Mouse (Mus musculus): ENCODE data around the gene Hist2h2be. TPM values are rescaled to one million over a fixed set of nuclear protein-coding genes. Genes with fewer than 3 reads are reported as not detected.

Hist2h2be gene
- polyA plus RNA-seq, 1 experiment from 2014 or later, result 9.7 TPM

DNA sequence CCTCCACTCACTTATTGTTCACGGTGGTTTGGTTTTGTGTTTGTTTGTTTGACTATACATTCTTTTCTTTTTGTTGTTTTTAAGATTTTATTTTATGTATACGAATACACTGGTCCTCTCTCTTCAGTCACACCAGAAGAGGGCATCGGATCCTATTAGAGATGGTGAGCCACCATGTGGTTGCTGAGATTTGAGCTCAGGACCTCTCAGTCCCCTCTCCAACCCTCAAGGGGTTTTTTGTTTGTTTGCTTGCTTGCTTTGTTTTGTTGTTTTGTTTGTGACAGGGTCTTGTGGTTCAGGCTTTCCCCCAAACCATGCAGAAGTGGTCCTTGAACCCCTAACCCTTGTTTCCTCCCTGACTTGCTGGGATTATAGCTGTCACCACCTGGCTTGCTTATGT lies 40.7 kb downstream of the Hist2h2be start:
- 51% methylated on average over 3 of the region's 3 CpGs for WGBS

DNA sequence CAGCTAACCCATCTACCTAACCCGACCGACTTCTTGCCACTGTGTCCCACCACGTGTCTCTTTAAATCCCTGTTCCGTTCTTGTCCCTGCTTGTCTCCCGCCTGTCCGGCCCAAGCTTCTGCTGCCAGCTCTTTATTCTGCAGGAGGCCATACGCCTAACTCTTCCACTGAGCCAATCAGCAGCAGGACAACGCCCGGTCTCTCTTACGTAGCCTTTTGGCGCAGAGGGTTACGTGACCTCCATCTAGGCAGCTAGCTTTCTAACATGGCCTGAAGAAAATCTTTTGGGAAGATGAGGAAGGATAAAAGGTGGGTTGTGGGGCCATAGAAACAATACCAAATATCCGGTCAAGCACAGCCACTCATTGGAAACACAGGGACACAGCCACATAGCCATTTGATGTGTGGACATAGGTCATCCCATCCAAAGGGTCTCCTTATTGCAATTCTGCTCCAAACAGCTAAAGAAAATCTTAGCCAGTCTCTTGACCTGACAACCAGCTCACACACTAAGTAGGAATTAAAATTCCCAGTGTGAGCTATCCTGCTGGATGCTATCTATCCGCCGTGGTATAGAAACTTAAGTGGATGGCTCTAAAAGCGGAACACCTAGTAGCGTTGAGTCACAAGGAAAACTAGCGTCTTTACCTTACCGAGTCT lies 41.4 kb downstream of the Hist2h2be start:
- no peaks in the 10 kb centered on the region for H3K36me3 ChIP-seq (ENCODE audit: control insufficient read depth, insufficient read depth, low read length)
- peak; percentile 88 for ATAC-seq (ENCODE audit: insufficient number of reproducible peaks, insufficient read depth, low FRiP score, low read depth)
- H3K4me3 ChIP-seq (ENCODE audit: low read depth, low read length), result peak overlapping the region; percentile 58
- H3K27me3 ChIP-seq (ENCODE audit: control insufficient read depth, insufficient read depth, low read length), result no peaks in the 10 kb centered on the region
- peak overlapping the region; percentile 79 for H3K9ac ChIP-seq (replicated peaks; ENCODE audit: low read depth, low read length)
- H3K4me2 ChIP-seq (replicated peaks; ENCODE audit: low read depth, low read length), result peak overlapping the region; percentile 79
- peak overlapping the region; percentile 98 for H3K27ac ChIP-seq (ENCODE audit: low read length)
- peaks cover 13% of the 10 kb centered on the region for H3K4me1 ChIP-seq (ENCODE audit: control insufficient read depth, insufficient read depth, low read length)
- under 1% methylated on average over 19 of the region's 19 CpGs for WGBS
- H3K9me3 ChIP-seq (ENCODE audit: control insufficient read depth, low read depth, low read length), result no peaks in the 10 kb centered on the region

More for the DNA sequence above, 40.7 kb downstream of the Hist2h2be start:
- Histone ChIP-seq H3K4me3 (ENCODE audit: low read depth, low read length) (peak overlapping the region; percentile 58), H3K4me2 (replicated peaks; ENCODE audit: low read depth, low read length) (peak overlapping the region; percentile 79), H3K9ac (replicated peaks; ENCODE audit: low read depth, low read length) (peak overlapping the region; percentile 79; the same call in 1 of the 2 replicates), H3K4me1 (ENCODE audit: control insufficient read depth, insufficient read depth, low read length) (peaks cover 13% of the 10 kb centered on the region), H3K27me3 (ENCODE audit: control insufficient read depth, insufficient read depth, low read length) (no peaks in the 10 kb centered on the region), H3K36me3 (ENCODE audit: control insufficient read depth, insufficient read depth, low read length) (no peaks in the 10 kb centered on the region), H3K27ac (ENCODE audit: low read length) (peak overlapping the region; percentile 98), H3K9me3 (ENCODE audit: control insufficient read depth, low read depth, low read length) (no peaks in the 10 kb centered on the region)
- no peak for ATAC-seq (ENCODE audit: insufficient number of reproducible peaks, insufficient read depth, low FRiP score, low read depth)

DNA sequence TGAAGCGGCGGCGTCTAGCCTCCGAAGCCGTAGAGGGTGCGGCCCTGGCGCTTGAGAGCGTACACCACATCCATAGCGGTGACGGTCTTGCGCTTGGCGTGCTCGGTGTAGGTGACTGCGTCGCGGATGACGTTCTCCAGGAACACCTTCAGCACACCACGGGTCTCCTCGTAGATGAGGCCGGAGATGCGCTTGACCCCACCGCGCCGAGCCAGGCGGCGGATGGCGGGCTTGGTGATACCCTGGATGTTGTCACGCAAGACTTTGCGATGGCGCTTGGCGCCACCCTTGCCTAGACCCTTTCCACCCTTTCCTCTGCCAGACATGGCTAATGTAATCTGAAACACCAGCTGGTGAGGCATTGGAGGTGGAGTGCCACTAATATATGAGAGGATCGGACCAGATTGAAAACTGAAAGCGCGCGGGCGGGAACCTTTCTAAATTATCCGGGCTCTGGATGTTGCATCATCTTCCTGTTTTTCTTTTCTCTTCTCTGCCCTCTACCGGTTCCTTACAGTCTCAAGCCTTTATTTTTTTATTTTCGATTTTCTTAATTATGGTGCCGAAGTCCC lies 42.1 kb downstream of the Hist2h2be start, which contains the start of gene Hist2h4:
Gene Hist2h4 (minus strand): TSS at position 333 of the 572 bp plus-strand sequence.
- H3K4me2 ChIP-seq (replicated peaks; ENCODE audit: low read depth, low read length), result peak within 1 kb of the TSS; percentile 79
- peaks cover 16% of the 10 kb centered on the region for H3K4me1 ChIP-seq (ENCODE audit: control insufficient read depth, insufficient read depth, low read length)
- H3K9me3 ChIP-seq (ENCODE audit: control insufficient read depth, low read depth, low read length), result no peaks in the 10 kb centered on the region
- H3K36me3 ChIP-seq (ENCODE audit: control insufficient read depth, insufficient read depth, low read length), result no peaks in the 10 kb centered on the region
- peak within 1 kb of the TSS; percentile 58 for H3K4me3 ChIP-seq (ENCODE audit: low read depth, low read length)
- H3K27ac ChIP-seq (ENCODE audit: low read length), result peak within 1 kb of the TSS; percentile 98
- H3K9ac ChIP-seq (replicated peaks; ENCODE audit: low read depth, low read length), result peak within 1 kb of the TSS; percentile 79
- under 1% methylated on average over 40 of the region's 40 CpGs for WGBS
- no peaks in the 10 kb centered on the region for H3K27me3 ChIP-seq (ENCODE audit: control insufficient read depth, insufficient read depth, low read length)
- ATAC-seq (ENCODE audit: insufficient number of reproducible peaks, insufficient read depth, low FRiP score, low read depth), result peak; percentile 87

DNA sequence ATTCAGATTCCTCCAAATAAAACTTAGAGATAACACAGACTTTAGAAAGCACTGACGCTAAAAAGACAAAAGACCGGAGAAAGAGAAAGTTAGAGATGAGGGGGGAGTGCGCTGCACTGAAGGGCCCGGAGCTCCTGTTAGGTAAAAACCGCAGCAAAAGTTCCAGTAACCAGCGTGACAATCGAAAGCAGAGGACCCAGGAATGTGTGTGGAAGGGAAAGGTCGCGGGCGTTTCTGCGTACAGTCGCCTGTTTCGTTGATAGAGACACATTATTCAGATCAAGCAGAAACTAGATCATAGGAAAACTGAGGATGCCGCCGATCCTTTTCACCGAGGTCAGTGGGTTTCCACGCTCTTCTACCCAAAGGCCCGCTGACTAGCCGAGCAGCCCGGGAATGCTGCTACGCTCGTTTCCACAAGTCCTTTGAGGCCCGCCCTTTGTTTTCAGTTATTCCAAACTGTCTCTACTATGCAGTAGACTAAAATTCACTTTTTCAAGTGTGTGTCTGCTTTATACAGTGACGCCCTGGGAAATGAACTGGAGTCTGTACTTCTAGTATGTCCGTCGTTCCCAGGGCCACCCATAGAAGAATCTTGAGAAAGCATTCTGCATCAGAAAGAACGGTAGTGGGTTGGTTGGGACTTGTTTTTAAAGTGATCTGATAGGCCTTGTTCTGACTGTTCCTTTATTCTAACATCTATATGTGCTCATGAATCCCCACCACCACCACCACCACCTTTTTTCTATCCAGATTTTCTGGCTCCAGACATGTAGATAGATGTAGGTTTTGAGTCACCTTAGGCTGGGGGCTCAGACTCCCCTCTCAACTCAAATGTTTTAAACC lies 42.9 kb downstream of the Hist2h2be start:
- Histone ChIP-seq H3K4me3 (ENCODE audit: low read depth, low read length) (peak overlapping the region; percentile 58), H3K36me3 (ENCODE audit: control insufficient read depth, insufficient read depth, low read length) (no peaks in the 10 kb centered on the region), H3K9ac (replicated peaks; ENCODE audit: low read depth, low read length) (peak overlapping the region; percentile 79), H3K27me3 (ENCODE audit: control insufficient read depth, insufficient read depth, low read length) (no peaks in the 10 kb centered on the region), H3K27ac (ENCODE audit: low read length) (peak overlapping the region; percentile 98), H3K4me1 (ENCODE audit: control insufficient read depth, insufficient read depth, low read length) (peaks cover 16% of the 10 kb centered on the region), H3K9me3 (ENCODE audit: control insufficient read depth, low read depth, low read length) (no peaks in the 10 kb centered on the region), H3K4me2 (replicated peaks; ENCODE audit: low read depth, low read length) (peak overlapping the region; percentile 79)
- 6% methylated on average over 27 of the region's 27 CpGs for WGBS
- ATAC-seq (ENCODE audit: insufficient number of reproducible peaks, insufficient read depth, low FRiP score, low read depth), result no peak

DNA sequence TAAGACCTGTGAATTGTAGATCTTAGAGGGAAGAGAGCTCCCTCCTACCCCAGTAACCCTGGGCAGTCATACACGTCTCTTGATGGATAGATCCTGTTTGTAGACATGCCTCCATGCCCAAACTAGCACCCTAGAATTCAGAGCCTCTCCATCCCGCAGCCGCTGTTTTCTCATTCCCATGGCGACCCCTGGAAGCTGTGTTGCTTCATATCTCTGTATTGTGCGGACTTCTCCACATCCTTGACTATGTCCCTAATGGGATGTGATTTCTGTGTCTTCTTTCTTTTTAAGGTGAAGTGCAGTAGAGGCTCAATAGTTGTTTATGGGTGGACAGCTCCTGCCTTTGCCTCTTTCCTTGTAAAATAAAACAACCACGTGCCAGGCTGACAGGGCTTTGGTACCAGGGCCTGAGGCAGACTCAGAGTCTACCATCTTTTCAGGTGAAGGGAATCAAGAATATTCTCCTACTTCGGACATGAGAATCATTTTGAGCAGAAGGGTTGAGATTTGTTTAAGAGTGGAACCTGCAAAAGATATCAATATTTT lies 43.6 kb downstream of the Hist2h2be start:
- Histone ChIP-seq H3K4me3 (ENCODE audit: low read depth, low read length) (peak overlapping the region; percentile 58; the same call in 1 of the 2 replicates), H3K4me2 (replicated peaks; ENCODE audit: low read depth, low read length) (peak overlapping the region; percentile 79), H3K27ac (ENCODE audit: low read length) (peak overlapping the region; percentile 98), H3K27me3 (ENCODE audit: control insufficient read depth, insufficient read depth, low read length) (no peaks in the 10 kb centered on the region), H3K9ac (replicated peaks; ENCODE audit: low read depth, low read length) (peak overlapping the region; percentile 79; the same call in 1 of the 2 replicates), H3K9me3 (ENCODE audit: control insufficient read depth, low read depth, low read length) (no peaks in the 10 kb centered on the region), H3K36me3 (ENCODE audit: control insufficient read depth, insufficient read depth, low read length) (no peaks in the 10 kb centered on the region), H3K4me1 (ENCODE audit: control insufficient read depth, insufficient read depth, low read length) (peaks cover 16% of the 10 kb centered on the region)
- WGBS, result 71% methylated on average over 7 of the region's 7 CpGs
- no peak for ATAC-seq (ENCODE audit: insufficient number of reproducible peaks, insufficient read depth, low FRiP score, low read depth)

DNA sequence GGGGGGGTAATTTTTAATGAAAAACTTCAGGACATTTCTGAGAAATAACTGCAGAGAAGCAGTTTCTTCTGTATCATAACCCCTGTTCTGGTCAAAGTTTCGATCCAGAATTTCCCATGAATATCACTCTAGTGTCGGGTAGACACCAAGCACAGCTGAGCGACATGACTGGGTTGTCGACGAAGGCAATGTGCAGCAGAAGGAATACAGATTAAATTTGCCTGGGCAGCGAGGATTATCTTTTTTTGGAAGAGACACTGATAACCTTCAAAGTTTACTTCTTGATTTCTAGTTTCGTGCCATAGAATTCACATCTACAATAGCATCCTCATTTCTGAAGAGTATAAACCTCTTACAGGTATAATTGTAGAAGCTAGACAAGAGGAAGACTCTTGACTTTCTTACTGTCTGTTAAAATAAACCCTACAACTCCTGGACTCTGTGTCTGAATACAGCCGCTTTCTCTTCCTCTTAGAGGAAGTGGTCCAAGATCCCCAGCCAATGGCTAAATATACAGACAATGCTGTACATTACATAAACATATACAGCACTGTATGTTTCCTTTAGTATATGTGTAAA lies 45.3 kb downstream of the Hist2h2be start:
- H3K9me3 ChIP-seq (ENCODE audit: control insufficient read depth, low read depth, low read length), result no peaks in the 10 kb centered on the region
- no peak for ATAC-seq (ENCODE audit: insufficient number of reproducible peaks, insufficient read depth, low FRiP score, low read depth)
- peaks cover 16% of the 10 kb centered on the region for H3K4me1 ChIP-seq (ENCODE audit: control insufficient read depth, insufficient read depth, low read length)
- H3K27ac ChIP-seq (ENCODE audit: low read length), result no peak overlapping the region
- H3K27me3 ChIP-seq (ENCODE audit: control insufficient read depth, insufficient read depth, low read length), result no peaks in the 10 kb centered on the region
- H3K4me2 ChIP-seq (replicated peaks; ENCODE audit: low read depth, low read length), result no peak overlapping the region
- 86% methylated on average over 8 of the region's 8 CpGs for WGBS
- H3K9ac ChIP-seq (replicated peaks; ENCODE audit: low read depth, low read length), result no peak overlapping the region
- H3K36me3 ChIP-seq (ENCODE audit: control insufficient read depth, insufficient read depth, low read length), result no peaks in the 10 kb centered on the region
- no peak overlapping the region for H3K4me3 ChIP-seq (ENCODE audit: low read depth, low read length)

DNA sequence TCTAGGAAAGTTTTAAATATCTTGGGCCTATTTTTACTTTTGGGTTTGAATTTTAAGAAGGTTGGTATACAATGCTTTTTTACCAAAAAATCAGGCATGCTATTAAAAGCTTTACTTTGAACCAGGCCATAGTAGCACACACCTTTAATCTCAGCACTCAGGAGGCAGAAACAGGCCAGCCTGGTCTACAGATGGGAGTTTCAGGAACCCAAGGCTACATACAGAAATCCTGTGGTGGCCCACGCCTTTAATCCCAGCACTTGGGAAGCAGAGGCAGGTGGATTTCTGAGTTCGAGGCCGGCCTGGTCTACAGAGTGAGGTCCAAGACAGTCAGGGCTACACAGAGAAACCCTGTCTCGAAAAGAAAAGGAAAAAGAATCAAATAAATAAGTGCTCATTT lies 46.6 kb downstream of the Hist2h2be start:
- 68% methylated on average over 4 of the region's 4 CpGs for WGBS
- Histone ChIP-seq H3K27me3 (ENCODE audit: control insufficient read depth, insufficient read depth, low read length) (no peaks in the 10 kb centered on the region), H3K4me1 (ENCODE audit: control insufficient read depth, insufficient read depth, low read length) (peaks cover 11% of the 10 kb centered on the region), H3K9me3 (ENCODE audit: control insufficient read depth, low read depth, low read length) (no peaks in the 10 kb centered on the region), H3K9ac (replicated peaks; ENCODE audit: low read depth, low read length) (0 out of 2 replicates have a peak overlapping the region, but pooled peaks have one; percentile 25), H3K27ac (ENCODE audit: low read length) (peak overlapping the region; percentile 95), H3K4me3 (ENCODE audit: low read depth, low read length) (no peak overlapping the region), H3K36me3 (ENCODE audit: control insufficient read depth, insufficient read depth, low read length) (no peaks in the 10 kb centered on the region), H3K4me2 (replicated peaks; ENCODE audit: low read depth, low read length) (peak overlapping the region; percentile 47)
- no peak for ATAC-seq (ENCODE audit: insufficient number of reproducible peaks, insufficient read depth, low FRiP score, low read depth)
